Mouse (Mus musculus) kidney, embryonic 16.5 days (tissue): ENCODE measurements around the gene Olfr91. TPM values are rescaled to one million over a fixed set of nuclear protein-coding genes. Genes with fewer than 3 reads are reported as not detected.

ENCODE experiments used
- ATAC-seq: fragments of 200-750 bp; cut with Nextera tagmentation; 2 replicates; pipeline ENCODE4 v1.8.0; 2017; ENCODE audit warnings: moderate TSS enrichment; ENCODE audit not compliant: low FRiP score, low TSS enrichment
- H3K27ac ChIP-seq: fragments of 300-500 bp; sonication (generic); 2 replicates; pipeline ENCODE4 v1.5.1; 2014; ENCODE audit warnings: low read length
- H3K27me3 ChIP-seq: fragments of 300-500 bp; sonication (generic); 2 replicates; pipeline ENCODE4 v1.6.1; 2014; ENCODE audit warnings: low read length, control low read depth, mixed read lengths; ENCODE audit not compliant: insufficient read depth
- H3K36me3 ChIP-seq: fragments of 300-500 bp; sonication (generic); 2 replicates; pipeline ENCODE4 v1.6.1; 2014; ENCODE audit warnings: low read length, control low read depth, mixed read lengths; ENCODE audit not compliant: insufficient read depth
- H3K4me1 ChIP-seq: fragments of 300-500 bp; sonication (generic); 2 replicates; pipeline ENCODE4 v1.6.1; 2014; ENCODE audit warnings: low read length, control low read depth, mixed read lengths; ENCODE audit not compliant: insufficient read depth
- H3K4me2 ChIP-seq: fragments of 300-500 bp; sonication (generic); replicated peaks from 2 replicates; pipeline ENCODE4 v1.6.1; 2014; ENCODE audit warnings: low read depth, low read length
- H3K4me3 ChIP-seq: fragments of 300-500 bp; sonication (generic); 2 replicates; pipeline ENCODE4 v1.5.1; 2014; ENCODE audit warnings: mild to moderate bottlenecking, low read length
- H3K9ac ChIP-seq: fragments of 300-500 bp; sonication (generic); replicated peaks from 2 replicates; pipeline ENCODE4 v1.6.1; 2014; ENCODE audit warnings: low read length
- H3K9me3 ChIP-seq: fragments of 300-500 bp; sonication (generic); 2 replicates; pipeline ENCODE4 v1.6.1; 2016; ENCODE audit warnings: low read length, control low read depth
- WGBS: fragments of 180-500 bp; shearing (Covaris S2); extraction: QIAGEN DNeasy Blood & Tissue Kit; methylation state at CpG from one replicate; pipeline ENCODE4 v1.1.7; 2014; 5-methylcytosine and 5-hydroxymethylcytosine counted together
- polyA plus RNA-seq: library from polyadenylated mRNA; unstranded; fragments of >200 nt; fragmentation: Nextera tagmentation; extraction: Ambion mirVana; gene quantifications from 2 replicates; pipeline ENCODE4 v1.2.1, GENCODE M21; 2015

Gene Olfr91
- polyA plus RNA-seq, 1 experiment from 2014 or later: not detected

GRCm38 (mm10) chr17:37048383-37048782, 49.7 kb downstream of the Olfr91 start:
- no peak for ATAC-seq
- H3K27ac ChIP-seq: no peak overlapping the region
- H3K9ac ChIP-seq: no peak overlapping the region
- H3K4me1 ChIP-seq: peaks cover 24% of the 10 kb centered on the region
- no peaks in the 10 kb centered on the region for H3K9me3 ChIP-seq
- H3K36me3 ChIP-seq: 0 out of 2 replicates have a peak, but pooled peaks cover 3% of the 10 kb centered on the region
- no peaks in the 10 kb centered on the region for H3K27me3 ChIP-seq
- 74% methylated on average over 7 of the region's 7 CpGs for WGBS
- no peak overlapping the region for H3K4me2 ChIP-seq
- H3K4me3 ChIP-seq: no peak overlapping the region

- Histone ChIP-seq H3K36me3 (0 out of 2 replicates have a peak, but pooled peaks cover 3% of the 10 kb centered on the region), H3K4me3 (no peak overlapping the region), H3K27ac (no peak overlapping the region), H3K4me1 (peaks cover 24% of the 10 kb centered on the region), H3K4me2 (no peak overlapping the region), H3K9me3 (no peaks in the 10 kb centered on the region), H3K9ac (no peak overlapping the region), H3K27me3 (no peaks in the 10 kb centered on the region)
- ATAC-seq: no peak
- WGBS: 41% methylated on average over 3 of the region's 3 CpGs
These were observed 50.1 kb downstream of the Olfr91 start for GRCm38 (mm10) chr17:37047981-37048380.

DNA sequence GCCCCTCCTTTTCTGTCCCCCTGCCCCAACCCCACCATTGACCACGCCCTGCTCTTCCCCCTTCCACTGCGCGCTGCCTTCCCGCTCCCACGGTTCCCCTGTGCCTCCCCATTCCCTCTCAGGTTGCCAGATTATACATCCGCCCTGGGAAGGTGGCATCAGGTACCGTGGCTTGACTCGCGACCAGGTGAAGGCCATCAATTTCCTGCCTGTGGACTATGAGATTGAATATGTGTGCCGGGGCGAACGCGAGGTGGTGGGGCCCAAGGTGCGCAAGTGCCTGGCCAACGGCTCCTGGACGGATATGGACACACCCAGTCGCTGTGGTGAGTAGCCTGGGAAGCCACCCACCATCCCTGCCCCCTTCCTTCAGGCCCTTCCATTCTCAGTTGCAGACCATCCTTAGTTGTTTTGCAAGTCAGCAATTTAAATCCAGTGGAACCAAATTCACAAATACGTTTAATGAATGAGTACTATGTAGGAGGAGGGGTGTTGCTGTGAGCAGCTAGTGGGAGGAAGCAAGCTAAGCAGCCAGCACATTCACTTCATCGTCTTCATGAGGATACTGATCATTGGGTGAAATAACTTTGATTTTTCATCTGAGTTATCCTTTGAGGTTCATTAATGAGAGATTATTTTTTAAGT, 50.6 kb downstream of the Olfr91 start:
- WGBS: 23% methylated on average over 19 of the region's 19 CpGs
- Histone ChIP-seq H3K36me3 (0 out of 2 replicates have a peak, but pooled peaks cover 2% of the 10 kb centered on the region), H3K9me3 (no peaks in the 10 kb centered on the region), H3K27ac (no peak overlapping the region), H3K27me3 (no peaks in the 10 kb centered on the region), H3K9ac (no peak overlapping the region; the same call in 1 of the 2 replicates), H3K4me1 (peaks cover 24% of the 10 kb centered on the region), H3K4me3 (peak overlapping the region; percentile 87), H3K4me2 (peak overlapping the region; percentile 95)
- ATAC-seq: no peak

- peak; percentile 75 for ATAC-seq
- H3K4me2 ChIP-seq: peak overlapping the region; percentile 95
- WGBS: 0% methylated on average over 45 of the region's 58 CpGs
- H3K27me3 ChIP-seq: no peaks in the 10 kb centered on the region
- H3K27ac ChIP-seq: peak overlapping the region; percentile 78
- peak overlapping the region; percentile 87 for H3K4me3 ChIP-seq
- H3K9me3 ChIP-seq: no peaks in the 10 kb centered on the region
- peaks cover 24% of the 10 kb centered on the region for H3K4me1 ChIP-seq
- peak overlapping the region; percentile 93 for H3K9ac ChIP-seq
- H3K36me3 ChIP-seq: no peaks in the 10 kb centered on the region
These were observed 51.6 kb downstream of the Olfr91 start for GRCm38 (mm10) chr17:37046312-37047112.

- Histone ChIP-seq H3K27me3 (no peaks in the 10 kb centered on the region), H3K9me3 (no peaks in the 10 kb centered on the region), H3K36me3 (no peaks in the 10 kb centered on the region), H3K4me2 (peak within 1 kb of the TSS; percentile 95), H3K9ac (peak within 1 kb of the TSS; percentile 93), H3K4me3 (peak within 1 kb of the TSS; percentile 87), H3K27ac (peak within 1 kb of the TSS; percentile 78), H3K4me1 (peaks cover 24% of the 10 kb centered on the region)
- under 1% methylated on average over 29 of the region's 55 CpGs for WGBS
- ATAC-seq: peak; percentile 88
These were observed 52.3 kb downstream of the Olfr91 start, which contains the start of gene Gabbr1 for GRCm38 (mm10) chr17:37045611-37046311. Gabbr1 (plus strand) TSS chr17:37045966.

DNA sequence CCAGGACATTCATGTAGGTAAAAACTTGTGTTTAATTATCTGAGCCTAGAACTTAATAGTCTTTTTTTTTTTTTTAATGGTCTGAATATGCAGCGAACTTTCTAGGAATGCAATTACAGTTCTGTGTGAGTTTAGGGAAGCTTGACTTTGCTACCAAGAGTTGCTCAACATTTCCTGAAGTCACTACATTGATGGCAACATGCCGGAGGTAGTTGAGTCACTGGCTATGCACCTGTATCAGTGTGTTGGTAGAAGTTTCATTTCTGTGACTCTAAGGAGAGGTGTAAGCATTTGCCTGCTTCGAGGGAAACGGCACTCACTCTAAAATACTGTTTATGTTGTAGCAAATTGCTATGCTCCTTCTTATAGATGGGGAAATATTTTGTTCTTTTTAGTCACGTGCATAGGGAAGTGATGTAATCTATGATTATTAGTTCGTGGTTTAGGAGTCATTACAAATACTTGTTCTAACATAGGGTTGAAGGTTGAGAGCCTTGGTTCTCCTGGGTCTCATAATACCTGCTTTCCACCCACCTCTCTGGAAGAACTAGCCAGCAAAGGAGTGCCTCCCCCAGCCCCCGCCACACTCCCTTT, 53.3 kb downstream of the Olfr91 start:
- no peak for ATAC-seq
- no peaks in the 10 kb centered on the region for H3K27me3 ChIP-seq
- H3K36me3 ChIP-seq: no peaks in the 10 kb centered on the region
- H3K4me2 ChIP-seq: peak overlapping the region; percentile 95
- 66% methylated on average over 7 of the region's 7 CpGs for WGBS
- no peak overlapping the region; the same call in 1 of the 2 replicates for H3K9ac ChIP-seq
- no peak overlapping the region for H3K27ac ChIP-seq
- peaks cover 21% of the 10 kb centered on the region for H3K4me1 ChIP-seq
- no peaks in the 10 kb centered on the region for H3K9me3 ChIP-seq
- H3K4me3 ChIP-seq: peak overlapping the region; percentile 87

Other genes starting within 250 kb of the Olfr91 start
- gene Trim15, start 231.1 kb downstream of the Olfr91 start, polyA plus RNA-seq: 0.22 and 0.27 TPM in 2 replicates
- gene Trim10, start 228.7 kb downstream of the Olfr91 start, polyA plus RNA-seq: 2.1 and 2.4 TPM in 2 replicates
- gene Trim40, start 208.2 kb downstream of the Olfr91 start, polyA plus RNA-seq: not detected in 2 replicates
- gene Trim31, start 200.2 kb downstream of the Olfr91 start, polyA plus RNA-seq: not detected in 2 replicates
- gene Rnf39, start 155.4 kb downstream of the Olfr91 start, polyA plus RNA-seq: 0.22 and 0.27 TPM in 2 replicates
- 111 and 116 TPM in 2 replicates for gene Ppp1r11, start 146.5 kb downstream of the Olfr91 start, polyA plus RNA-seq
- 90.7 and 94.7 TPM in 2 replicates for gene Znrd1, start 139.7 kb downstream of the Olfr91 start, polyA plus RNA-seq
- 6.7 and 6.8 TPM in 2 replicates for gene Znrd1as, start 139.7 kb downstream of the Olfr91 start, polyA plus RNA-seq
- gene 2410137M14Rik, start 117.0 kb downstream of the Olfr91 start, polyA plus RNA-seq: not detected in 2 replicates
- gene H2-M5, start 108.7 kb downstream of the Olfr91 start, polyA plus RNA-seq: 0.44 and 0.57 TPM in 2 replicates
- 64.5 and 66.7 TPM in 2 replicates for gene Zfp57, start 97.1 kb downstream of the Olfr91 start, polyA plus RNA-seq
- 0.09 and 0.13 TPM in 2 replicates for gene Mog, start 74.9 kb downstream of the Olfr91 start, polyA plus RNA-seq
- gene Gabbr1, start 52.3 kb downstream of the Olfr91 start, polyA plus RNA-seq: 5.6 and 7.7 TPM in 2 replicates
- not detected in 2 replicates for gene Olfr90, start 9.8 kb downstream of the Olfr91 start, polyA plus RNA-seq
- gene Olfr92, start 21.8 kb upstream of the Olfr91 start, polyA plus RNA-seq: not detected in 2 replicates
- gene Olfr93, start 63.2 kb upstream of the Olfr91 start, polyA plus RNA-seq: not detected in 2 replicates
- gene Ubd, start 95.6 kb upstream of the Olfr91 start, polyA plus RNA-seq: not detected in 2 replicates
- not detected in 2 replicates for gene Olfr94, start 102.7 kb upstream of the Olfr91 start, polyA plus RNA-seq
- not detected in 2 replicates for gene Olfr95, start 114.8 kb upstream of the Olfr91 start, polyA plus RNA-seq
- gene Olfr96, start 121.9 kb upstream of the Olfr91 start, polyA plus RNA-seq: not detected in 2 replicates
- gene Olfr97, start 139.1 kb upstream of the Olfr91 start, polyA plus RNA-seq: not detected in 2 replicates
- not detected in 2 replicates for gene Olfr98, start 165.5 kb upstream of the Olfr91 start, polyA plus RNA-seq
- gene H2-M3, start 171.9 kb upstream of the Olfr91 start, polyA plus RNA-seq: 1.5 TPM in 2 replicates
- not detected in 2 replicates for gene Olfr99, start 185.2 kb upstream of the Olfr91 start, polyA plus RNA-seq
- gene Olfr101, start 206.0 kb upstream of the Olfr91 start, polyA plus RNA-seq: not detected in 2 replicates
- not detected in 2 replicates for gene Olfr102, start 218.8 kb upstream of the Olfr91 start, polyA plus RNA-seq
- not detected in 2 replicates for gene Olfr103, start 241.4 kb upstream of the Olfr91 start, polyA plus RNA-seq